Mouse (Mus musculus): ENCODE data around the gene Qars. TPM values are rescaled to one million over a fixed set of nuclear protein-coding genes. Genes with fewer than 3 reads are reported as not detected.

Gene Qars
- polyA plus RNA-seq (2014; fragmentation: Nextera tagmentation; extraction: Ambion mirVana) = 97.1 and 97.7 TPM in 2 replicates

- peak; percentile 98 for DNase-seq
- Histone ChIP-seq H3K4me3 (ENCODE audit: low read depth, low read length) (peak within 1 kb of the TSS; percentile 72), H3K9ac (peak within 1 kb of the TSS; percentile 71), H3K4me1 (ENCODE audit: insufficient read depth) (0 out of 2 replicates have a peak, but pooled peaks cover 4% of the 10 kb centered on the region), H3K9me3 (ENCODE audit: low read depth, low read length) (no peaks in the 10 kb centered on the region), H3K4me2 (peak within 1 kb of the TSS; percentile 92), H3K36me3 (ENCODE audit: insufficient read depth) (peaks cover 46% of the 10 kb centered on the region), H3K27ac (ENCODE audit: low read depth) (peak within 1 kb of the TSS; percentile 79), H3K27me3 (ENCODE audit: insufficient read depth, low read length) (no peaks in the 10 kb centered on the region)
- no peak for TF ChIP-seq CTCF (IDR thresholded peaks at IDR 0.05; ENCODE audit: low read depth)
- under 1% methylated on average over 37 of the region's 37 CpGs for WGBS
- peak; percentile 97 for ATAC-seq (ENCODE audit: insufficient read depth)
Measured at GRCm38 (mm10) chr9:108507619-108508434, at the start of gene Qars. Gene Qars, plus strand, starts transcription at chr9:108507706.

GRCm38 (mm10) chr9:108459939-108460318, 47.6 kb upstream of the Qars start:
- Histone ChIP-seq H3K4me3 (ENCODE audit: low read depth, low read length) (peak overlapping the region; percentile 87), H3K36me3 (ENCODE audit: insufficient read depth) (peaks cover 25% of the 10 kb centered on the region), H3K27ac (ENCODE audit: low read depth) (peak overlapping the region; percentile 97), H3K9ac (peak overlapping the region; percentile 15), H3K27me3 (ENCODE audit: insufficient read depth, low read length) (no peaks in the 10 kb centered on the region), H3K4me2 (peak overlapping the region; percentile 85), H3K9me3 (ENCODE audit: low read depth, low read length) (no peaks in the 10 kb centered on the region), H3K4me1 (ENCODE audit: insufficient read depth) (peaks cover 5% of the 10 kb centered on the region; the same call in 1 of the 2 replicates)
- 83% methylated on average over 1 of the region's 1 CpGs for WGBS
- ATAC-seq (ENCODE audit: insufficient read depth) (no peak), DNase-seq (no peak)
- no peak for TF ChIP-seq CTCF (IDR thresholded peaks at IDR 0.05; ENCODE audit: low read depth)

GRCm38 (mm10) chr9:108460319-108461178, 47.0 kb upstream of the Qars start, which contains the start of gene Ccdc71:
Gene Ccdc71, plus strand, starts transcription at chr9:108460527.
- Histone ChIP-seq H3K9me3 (ENCODE audit: low read depth, low read length) (no peaks in the 10 kb centered on the region), H3K4me2 (peak within 1 kb of the TSS; percentile 85), H3K4me1 (ENCODE audit: insufficient read depth) (peaks cover 5% of the 10 kb centered on the region; the same call in 1 of the 2 replicates), H3K27ac (ENCODE audit: low read depth) (peak within 1 kb of the TSS; percentile 97), H3K36me3 (ENCODE audit: insufficient read depth) (peaks cover 32% of the 10 kb centered on the region), H3K4me3 (ENCODE audit: low read depth, low read length) (peak within 1 kb of the TSS; percentile 87), H3K27me3 (ENCODE audit: insufficient read depth, low read length) (no peaks in the 10 kb centered on the region), H3K9ac (peak within 1 kb of the TSS; percentile 93)
- no peak for TF ChIP-seq CTCF (IDR thresholded peaks at IDR 0.05; ENCODE audit: low read depth)
- WGBS = under 1% methylated on average over 52 of the region's 52 CpGs
- ATAC-seq (ENCODE audit: insufficient read depth) (peak; percentile 83), DNase-seq (peak; percentile 92)

GRCm38 (mm10) chr9:108461181-108461631, 46.3 kb upstream of the Qars start, which contains the start of gene Klhdc8b:
Gene Klhdc8b, minus strand, starts transcription at chr9:108461581.
- no peaks in the 10 kb centered on the region for H3K27me3 ChIP-seq (ENCODE audit: insufficient read depth, low read length)
- 22% methylated on average over 11 of the region's 11 CpGs for WGBS
- ATAC-seq (ENCODE audit: insufficient read depth) (peak; percentile 32), DNase-seq (no peak)
- H3K4me1 ChIP-seq (ENCODE audit: insufficient read depth) = peaks cover 5% of the 10 kb centered on the region; the same call in 1 of the 2 replicates
- peak within 1 kb of the TSS; percentile 85 for H3K4me2 ChIP-seq
- H3K36me3 ChIP-seq (ENCODE audit: insufficient read depth) = peaks cover 38% of the 10 kb centered on the region
- H3K27ac ChIP-seq (ENCODE audit: low read depth) = peak within 1 kb of the TSS; percentile 97
- TF ChIP-seq CTCF (IDR thresholded peaks at IDR 0.05; ENCODE audit: low read depth) = no peak
- peak within 1 kb of the TSS; percentile 87 for H3K4me3 ChIP-seq (ENCODE audit: low read depth, low read length)
- H3K9ac ChIP-seq = peak within 1 kb of the TSS; percentile 93
- H3K9me3 ChIP-seq (ENCODE audit: low read depth, low read length) = no peaks in the 10 kb centered on the region

- TF ChIP-seq CTCF (IDR thresholded peaks at IDR 0.05; ENCODE audit: low read depth) = no peak
- Histone ChIP-seq H3K9ac (peak overlapping the region; percentile 93), H3K4me3 (ENCODE audit: low read depth, low read length) (peak overlapping the region; percentile 87), H3K4me2 (peak overlapping the region; percentile 85), H3K27me3 (ENCODE audit: insufficient read depth, low read length) (no peaks in the 10 kb centered on the region), H3K9me3 (ENCODE audit: low read depth, low read length) (no peaks in the 10 kb centered on the region), H3K27ac (ENCODE audit: low read depth) (peak overlapping the region; percentile 97), H3K36me3 (ENCODE audit: insufficient read depth) (peaks cover 39% of the 10 kb centered on the region), H3K4me1 (ENCODE audit: insufficient read depth) (peaks cover 5% of the 10 kb centered on the region; the same call in 1 of the 2 replicates)
- ATAC-seq (ENCODE audit: insufficient read depth) (no peak), DNase-seq (no peak)
- 74% methylated on average over 5 of the region's 5 CpGs for WGBS
Measured at GRCm38 (mm10) chr9:108461675-108462074, 45.8 kb upstream of the Qars start.

GRCm38 (mm10) chr9:108462192-108462591, 45.3 kb upstream of the Qars start:
- Histone ChIP-seq H3K36me3 (ENCODE audit: insufficient read depth) (peaks cover 39% of the 10 kb centered on the region), H3K4me1 (ENCODE audit: insufficient read depth) (peaks cover 5% of the 10 kb centered on the region; the same call in 1 of the 2 replicates), H3K4me3 (ENCODE audit: low read depth, low read length) (peak overlapping the region; percentile 87; the same call in 1 of the 2 replicates), H3K9ac (peak overlapping the region; percentile 22), H3K27ac (ENCODE audit: low read depth) (peak overlapping the region; percentile 97), H3K27me3 (ENCODE audit: insufficient read depth, low read length) (no peaks in the 10 kb centered on the region), H3K9me3 (ENCODE audit: low read depth, low read length) (no peaks in the 10 kb centered on the region), H3K4me2 (peak overlapping the region; percentile 85)
- peak; percentile 68 for ATAC-seq (ENCODE audit: insufficient read depth)
- peak; percentile 88 for DNase-seq
- no peak for TF ChIP-seq CTCF (IDR thresholded peaks at IDR 0.05; ENCODE audit: low read depth)
- WGBS = 52% methylated on average over 10 of the region's 10 CpGs

All from lung, embryonic 14.5 days (tissue).